Mouse (Mus musculus) left cerebral cortex, adult 8-10 months (tissue): ENCODE data around the gene Lrrc59. TPM values are rescaled to one million over a fixed set of nuclear protein-coding genes. Genes with fewer than 3 reads are reported as not detected.
A peak's percentile ranks its signal among the peaks of the same experiment; 100 is the strongest.

Experiments
- DNase-seq, 2 experiments: peaks; one replicate each; pipeline ENCODE4 v3.0.0; 2022; ENCODE audit warnings: low spot score in 2 of 2
- total RNA-seq, 4 experiments: library from RNA; stranded (reverse); gene quantifications; 2 replicates each; pipeline ENCODE4 v1.2.4; 2022

Gene Lrrc59
- total RNA-seq, result 10 to 100 TPM; 84.0 to 91.2 (median 86.3) TPM

- DNase-seq, result peak; percentile 89 to 93
Observed at GRCm38 (mm10) chr11:94629199-94629883, at the start of gene Lrrc59. Lrrc59 (plus strand) TSS chr11:94629767.

GRCm38 (mm10) chr11:94580111-94580740, 49.3 kb upstream of the Lrrc59 start:
- DNase-seq, result no peak

- DNase-seq, result no peak
Observed at GRCm38 (mm10) chr11:94585091-94585490, 44.5 kb upstream of the Lrrc59 start.

GRCm38 (mm10) chr11:94587511-94587910, 42.1 kb upstream of the Lrrc59 start:
- DNase-seq, result no peak

- no peak for DNase-seq
Observed at GRCm38 (mm10) chr11:94596311-94596852, 33.2 kb upstream of the Lrrc59 start.

GRCm38 (mm10) chr11:94597319-94597718, 32.2 kb upstream of the Lrrc59 start:
- no peak for DNase-seq

- no peak for DNase-seq
Observed at GRCm38 (mm10) chr11:94598437-94599120, 31.0 kb upstream of the Lrrc59 start.

GRCm38 (mm10) chr11:94600447-94600846, 29.1 kb upstream of the Lrrc59 start:
- DNase-seq, result no peak

GRCm38 (mm10) chr11:94601321-94602281, 28.0 kb upstream of the Lrrc59 start, which contains the start of gene Acsf2:
Acsf2 (minus strand) TSS chr11:94601871.
- DNase-seq, result peak in 1 of 2 experiments; percentile 34

GRCm38 (mm10) chr11:94602356-94602955, 27.1 kb upstream of the Lrrc59 start:
- no peak for DNase-seq

GRCm38 (mm10) chr11:94610744-94611740, 18.5 kb upstream of the Lrrc59 start:
- DNase-seq, result no peak

- DNase-seq, result no peak
Observed at GRCm38 (mm10) chr11:94614603-94615002, 15.0 kb upstream of the Lrrc59 start.

GRCm38 (mm10) chr11:94615494-94615893, 14.1 kb upstream of the Lrrc59 start:
- DNase-seq, result no peak

- DNase-seq, result no peak
Observed at GRCm38 (mm10) chr11:94617646-94618045, 11.9 kb upstream of the Lrrc59 start.

GRCm38 (mm10) chr11:94620766-94621457, 8.7 kb upstream of the Lrrc59 start:
- no peak for DNase-seq

GRCm38 (mm10) chr11:94621458-94621852, 8.1 kb upstream of the Lrrc59 start:
- DNase-seq, result no peak

- no peak for DNase-seq
Observed at GRCm38 (mm10) chr11:94622162-94622561, 7.4 kb upstream of the Lrrc59 start.

GRCm38 (mm10) chr11:94629884-94630198, 274 bp downstream of the Lrrc59 start:
- DNase-seq, result no peak
